Mouse (Mus musculus) heart, embryonic 16.5 days (tissue): Measurements from ENCODE around the gene Ess2. TPM values are rescaled to one million over a fixed set of nuclear protein-coding genes. Genes with fewer than 3 reads are reported as not detected.

Experiments used
- ATAC-seq: fragments of 200-750 bp; cut with Nextera tagmentation; replicated peaks from 2 replicates; pipeline ENCODE4 v1.8.0; 2017; ENCODE audit warnings: moderate number of reproducible peaks; ENCODE audit not compliant: insufficient read depth, low FRiP score; ENCODE audit errors: extremely low read depth
- H3K27ac ChIP-seq: fragments of 300-500 bp; sonication (generic); 2 replicates; pipeline ENCODE4 v1.5.1; 2014; ENCODE audit warnings: mild to moderate bottlenecking, low read length, control low read depth, moderate library complexity
- H3K27me3 ChIP-seq: fragments of 300-500 bp; sonication (generic); 2 replicates; pipeline ENCODE4 v1.6.1; 2014; ENCODE audit warnings: low read length, mixed read lengths; ENCODE audit not compliant: control insufficient read depth, insufficient read depth
- H3K36me3 ChIP-seq: fragments of 300-500 bp; sonication (generic); 2 replicates; pipeline ENCODE4 v1.6.1; 2014; ENCODE audit not compliant: control insufficient read depth, insufficient read depth
- H3K4me1 ChIP-seq: fragments of 300-500 bp; sonication (generic); 2 replicates; pipeline ENCODE4 v1.6.1; 2014; ENCODE audit warnings: low read length, mixed read lengths; ENCODE audit not compliant: control insufficient read depth, insufficient read depth
- H3K4me2 ChIP-seq: fragments of 300-500 bp; sonication (generic); 2 replicates; pipeline ENCODE4 v1.6.1; 2014; ENCODE audit warnings: low read depth, mild to moderate bottlenecking, control low read depth, low read length
- H3K4me3 ChIP-seq: fragments of 300-500 bp; sonication (generic); 2 replicates; pipeline ENCODE4 v1.5.1; 2014; ENCODE audit warnings: mild to moderate bottlenecking, control low read depth, low read length
- H3K9ac ChIP-seq: fragments of 300-500 bp; sonication (generic); 2 replicates; pipeline ENCODE4 v1.6.1; 2014; ENCODE audit warnings: low read length, control low read depth
- H3K9me3 ChIP-seq: fragments of 300-500 bp; sonication (generic); replicated peaks from 2 replicates; pipeline ENCODE4 v1.6.1; 2016; ENCODE audit warnings: low read length; ENCODE audit not compliant: control insufficient read depth
- WGBS: fragments of 180-500 bp; shearing (Covaris S2); extraction: QIAGEN DNeasy Blood & Tissue Kit; methylation state at CpG from one replicate; pipeline ENCODE4 v1.1.7; 2014; 5-methylcytosine and 5-hydroxymethylcytosine counted together
- polyA plus RNA-seq: library from polyadenylated mRNA; unstranded; fragments of >200 nt; fragmentation: Nextera tagmentation; extraction: Ambion mirVana; gene quantifications from 2 replicates; pipeline ENCODE4 v1.2.1, GENCODE M21; 2015

Ess2 gene
- polyA plus RNA-seq, 1 experiment from 2014 or later = 32.7 TPM

- H3K36me3 ChIP-seq = peaks cover 42% of the 10 kb centered on the region
- no peak overlapping the region for H3K9ac ChIP-seq
- no peaks in the 10 kb centered on the region for H3K9me3 ChIP-seq
- H3K4me1 ChIP-seq = no peaks in the 10 kb centered on the region
- 96% methylated on average over 5 of the region's 5 CpGs for WGBS
- H3K4me3 ChIP-seq = no peak overlapping the region
- no peak for ATAC-seq
- H3K27me3 ChIP-seq = no peaks in the 10 kb centered on the region
- no peak overlapping the region for H3K4me2 ChIP-seq
- H3K27ac ChIP-seq = no peak overlapping the region
These were observed 59.8 kb downstream of the Ess2 start for GRCm38 (mm10) chr16:17851331-17851730.

Other genes starting within 250 kb of the Ess2 start
- 32.3 and 35.9 TPM in 2 replicates for gene Med15, start 178.5 kb downstream of the Ess2 start, polyA plus RNA-seq
- gene Klhl22, start 151.7 kb downstream of the Ess2 start, polyA plus RNA-seq = 36.4 and 39.6 TPM in 2 replicates
- gene Scarf2, start 114.1 kb downstream of the Ess2 start, polyA plus RNA-seq = 4.3 and 5.5 TPM in 2 replicates
- not detected in 2 replicates for gene B830017H08Rik, start 78.2 kb downstream of the Ess2 start, polyA plus RNA-seq
- gene Car15, start 73.0 kb downstream of the Ess2 start, polyA plus RNA-seq = 2.0 and 2.6 TPM in 2 replicates
- 0.14 and 0.32 TPM in 2 replicates for gene Gm20518, start 19.7 kb downstream of the Ess2 start, polyA plus RNA-seq
- gene Tssk1, start 17.1 kb downstream of the Ess2 start, polyA plus RNA-seq = 0.04 and 0.05 TPM in 2 replicates
- gene Dgcr2, start 12.8 kb downstream of the Ess2 start, polyA plus RNA-seq = 46.9 and 55.2 TPM in 2 replicates
- not detected in 2 replicates for gene Tssk2, start 12.7 kb downstream of the Ess2 start, polyA plus RNA-seq
- not detected in 2 replicates for gene Gsc2, start 3.7 kb upstream of the Ess2 start, polyA plus RNA-seq
- 27.2 and 27.9 TPM in 2 replicates for gene Slc25a1, start 16.9 kb upstream of the Ess2 start, polyA plus RNA-seq
- not detected in 2 replicates for gene Vpreb2, start 69.1 kb upstream of the Ess2 start, polyA plus RNA-seq
- gene Dgcr6, start 141.5 kb upstream of the Ess2 start, polyA plus RNA-seq = 67.4 and 67.8 TPM in 2 replicates
- 7.2 and 7.3 TPM in 2 replicates for gene Prodh, start 178.9 kb upstream of the Ess2 start, polyA plus RNA-seq
- gene Rtn4r, start 216.3 kb upstream of the Ess2 start, polyA plus RNA-seq = 0.16 and 0.85 TPM in 2 replicates